Mouse (Mus musculus): ENCODE data around the gene Scd3. TPM values are rescaled to one million over a fixed set of nuclear protein-coding genes. Genes with fewer than 3 reads are reported as not detected.
"Not testable (repeated sequence)": the region's sequence is repeated elsewhere in the genome, so short reads cannot be mapped to it uniquely, and the experiment has no call there.

The Scd3 gene
- total RNA-seq, 2 experiments from 2014 or later = not detected

DNA sequence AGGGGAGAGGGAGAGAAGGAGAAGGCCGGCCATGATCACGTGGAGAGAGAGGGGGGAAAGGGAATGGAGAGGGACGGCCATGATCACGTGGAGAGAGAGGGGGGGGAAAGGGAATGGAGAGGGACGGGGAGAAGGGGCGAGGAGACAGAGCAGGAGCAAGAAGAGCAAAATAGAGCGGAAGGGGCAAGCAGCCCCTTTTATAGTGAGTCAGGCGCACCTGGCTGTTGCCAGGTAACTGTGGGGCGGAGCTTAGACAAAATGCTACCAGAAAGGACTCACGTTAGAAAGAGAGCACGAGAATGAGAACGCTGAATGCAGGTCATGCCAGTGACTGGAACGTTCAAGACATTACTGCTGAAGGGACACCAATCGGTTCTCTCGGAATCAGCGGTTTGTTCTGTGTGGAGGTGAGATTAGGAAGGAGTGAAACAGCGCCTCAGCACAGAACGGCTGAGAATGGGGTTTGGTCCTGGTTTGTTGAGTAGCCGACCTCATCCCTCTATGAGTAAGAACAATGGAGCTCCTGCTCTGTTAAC lies 34.5 kb downstream of the Scd3 start:
- no peak for DNase-seq (ENCODE audit: low spot score)

- DNase-seq (ENCODE audit: low spot score) = no peak
These were observed 35.8 kb downstream of the Scd3 start for GRCm38 (mm10) chr19:44238906-44239305.

DNA sequence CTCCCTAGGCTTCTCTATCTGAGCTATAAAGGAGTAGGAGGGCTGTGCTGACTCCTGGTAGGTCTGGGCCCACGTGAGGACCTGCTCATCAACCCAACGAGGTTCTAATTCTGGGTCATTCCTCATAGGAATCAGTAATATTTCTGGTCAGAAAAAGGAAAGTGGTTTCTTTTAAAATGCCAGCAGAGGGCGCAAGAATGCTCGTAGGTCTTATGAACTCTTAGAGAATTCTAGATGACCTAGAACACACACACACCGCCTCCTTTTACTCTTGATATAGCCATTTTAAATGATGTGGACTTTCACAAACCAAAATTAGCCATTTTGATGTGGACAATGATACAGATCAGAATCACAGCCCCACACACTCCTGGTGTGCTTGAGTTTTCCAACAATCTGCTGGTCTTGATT lies 42.7 kb downstream of the Scd3 start:
- DNase-seq (ENCODE audit: low spot score) = peak; percentile 50

DNA sequence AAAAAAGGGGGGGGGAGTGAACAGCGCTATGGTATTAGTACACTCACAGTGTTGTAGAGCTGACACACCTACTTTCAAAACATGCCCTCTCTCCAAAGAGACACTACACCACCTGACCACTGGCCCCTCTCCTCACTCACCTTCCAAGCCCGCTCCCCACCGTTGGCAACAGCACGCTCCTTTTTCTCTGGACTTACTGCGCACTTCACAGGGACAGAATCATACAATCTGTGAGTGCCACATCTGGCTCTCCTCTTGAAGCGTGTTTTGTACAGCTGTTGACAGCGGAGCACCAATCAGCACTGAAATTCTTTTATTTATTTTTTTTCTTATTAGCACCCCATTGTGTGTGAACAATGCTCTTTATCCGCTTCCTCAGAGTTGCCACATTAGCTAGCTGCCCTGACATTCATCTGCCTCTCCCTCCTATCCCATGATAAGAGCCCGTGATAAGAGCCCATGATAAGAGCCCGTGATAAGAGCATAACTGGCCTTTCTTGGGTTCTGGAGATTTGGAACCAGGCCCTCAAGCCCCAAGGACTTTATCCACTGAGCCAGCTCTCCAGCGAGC lies 43.4 kb downstream of the Scd3 start:
- DNase-seq (ENCODE audit: low spot score) = no peak

GRCm38 (mm10) chr19:44247281-44248080 lies 44.4 kb downstream of the Scd3 start:
- no peak for DNase-seq (ENCODE audit: low spot score)

GRCm38 (mm10) chr19:44248081-44248853 lies 45.2 kb downstream of the Scd3 start:
- peak; percentile 93 for DNase-seq (ENCODE audit: low spot score)

DNA sequence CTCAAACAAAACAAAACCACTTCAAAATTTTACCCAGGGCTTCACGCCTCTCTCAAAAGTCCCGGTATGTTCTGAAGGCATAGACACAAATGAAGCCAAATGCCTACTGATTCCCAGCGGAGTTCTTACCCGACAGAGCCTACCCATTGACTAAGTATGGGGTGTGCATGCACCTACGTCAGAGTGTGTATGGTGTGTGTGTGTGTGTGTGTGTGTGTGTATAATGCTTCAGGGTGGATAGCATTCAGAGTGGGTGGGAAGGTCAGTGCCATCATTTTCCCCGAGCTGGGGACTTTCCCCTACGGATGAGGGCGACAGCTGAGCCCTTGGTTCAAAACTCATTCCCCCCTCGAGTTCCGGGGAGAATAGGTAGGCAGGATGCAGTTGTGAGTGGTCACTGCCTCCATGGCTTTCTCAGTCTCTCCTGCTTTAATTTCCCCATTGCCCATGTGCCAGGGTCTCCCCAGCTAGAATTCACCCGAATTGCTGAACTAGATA lies 45.8 kb downstream of the Scd3 start:
- no peak for DNase-seq (ENCODE audit: low spot score)

DNA sequence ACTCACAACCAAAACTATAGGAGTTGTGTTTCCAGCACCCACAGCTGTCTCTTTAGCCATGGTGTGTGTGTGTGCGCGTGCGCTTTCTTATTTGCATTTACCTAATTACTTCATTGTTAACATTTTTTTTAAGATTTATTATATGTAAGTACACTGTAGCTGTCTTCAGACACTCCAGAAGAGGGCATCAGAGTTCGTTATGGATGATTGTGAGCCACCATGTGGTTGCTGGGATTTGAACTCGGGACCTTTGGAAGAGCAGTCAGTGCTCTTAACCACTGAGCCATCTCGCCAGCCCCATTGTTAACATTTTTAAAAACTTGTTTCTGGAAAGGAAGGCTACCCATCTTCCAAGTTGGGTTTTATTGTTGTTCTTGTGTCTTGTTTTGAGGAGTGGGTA lies 48.1 kb downstream of the Scd3 start:
- not testable (repeated sequence) for DNase-seq (ENCODE audit: low spot score)

DNA sequence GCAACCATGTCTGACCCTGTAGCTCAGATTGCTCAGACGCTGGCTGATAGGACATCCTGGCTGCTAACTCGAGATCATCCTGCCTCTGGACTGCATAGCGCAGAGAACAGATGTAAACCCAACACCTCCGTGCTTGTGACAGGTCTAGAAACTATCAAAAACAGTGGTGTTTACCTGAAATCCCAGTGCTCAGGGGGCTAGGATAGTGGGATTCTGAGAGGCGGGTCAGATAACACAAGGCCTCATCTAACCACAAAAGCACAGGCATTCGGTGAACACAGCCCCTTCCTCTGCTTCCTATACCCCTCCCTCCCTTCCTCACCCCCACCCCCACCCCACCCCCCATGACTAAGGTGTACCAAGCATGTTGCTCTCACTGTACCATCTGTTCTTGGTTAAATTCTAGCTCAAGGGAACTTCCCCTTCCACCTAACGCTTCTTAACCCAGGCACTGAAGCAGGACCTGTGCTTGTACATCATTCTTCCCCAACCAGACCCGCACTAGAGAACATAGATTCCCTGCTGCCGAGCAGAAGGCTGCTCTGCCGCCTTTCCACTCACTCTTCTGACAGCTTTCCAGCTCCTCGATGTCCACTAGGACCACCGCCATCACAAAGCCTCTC lies 49.0 kb downstream of the Scd3 start:
- DNase-seq (ENCODE audit: low spot score) = no peak

GRCm38 (mm10) chr19:44254106-44254505 lies 51.0 kb downstream of the Scd3 start:
- DNase-seq (ENCODE audit: low spot score) = not testable (repeated sequence)

- DNase-seq (ENCODE audit: low spot score) = no peak
These were observed 54.4 kb downstream of the Scd3 start for GRCm38 (mm10) chr19:44257377-44257966.

GRCm38 (mm10) chr19:44259484-44259883 lies 56.4 kb downstream of the Scd3 start:
- DNase-seq (ENCODE audit: low spot score) = no peak

GRCm38 (mm10) chr19:44260487-44260886 lies 57.4 kb downstream of the Scd3 start:
- DNase-seq (ENCODE audit: low spot score) = no peak

DNA sequence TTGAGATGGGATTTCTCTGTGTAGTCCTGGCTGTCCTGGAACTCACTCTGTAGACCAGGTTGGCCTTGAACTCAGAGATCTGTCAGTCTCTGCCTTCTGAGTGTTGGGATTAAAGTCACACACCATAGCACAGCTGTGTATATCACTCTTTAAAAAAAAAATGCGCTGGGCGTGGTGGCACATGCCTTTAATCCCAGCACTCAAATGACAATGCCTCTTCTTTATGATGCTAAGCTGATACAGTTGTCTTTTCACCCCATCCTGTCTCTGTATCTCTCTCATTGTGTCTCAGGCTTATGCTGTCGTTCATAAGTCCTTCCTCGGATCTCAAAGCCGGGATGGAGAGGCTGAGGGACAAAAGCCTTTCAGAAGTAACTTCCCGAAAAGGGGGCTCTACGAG lies 58.7 kb downstream of the Scd3 start:
- no peak for DNase-seq (ENCODE audit: low spot score)

- no peak for DNase-seq (ENCODE audit: low spot score)
These were observed 60.5 kb downstream of the Scd3 start for GRCm38 (mm10) chr19:44263581-44263980.

- DNase-seq (ENCODE audit: low spot score) = no peak
These were observed 61.2 kb downstream of the Scd3 start for GRCm38 (mm10) chr19:44264226-44264625.

- DNase-seq (ENCODE audit: low spot score) = peak; percentile 59
These were observed 62.2 kb downstream of the Scd3 start for GRCm38 (mm10) chr19:44265300-44265699.

- DNase-seq (ENCODE audit: low spot score) = no peak
These were observed 62.9 kb downstream of the Scd3 start for GRCm38 (mm10) chr19:44265911-44266337.

- no peak for DNase-seq (ENCODE audit: low spot score)
These were observed 63.4 kb downstream of the Scd3 start for GRCm38 (mm10) chr19:44266458-44266823.

GRCm38 (mm10) chr19:44266824-44267498 lies 63.9 kb downstream of the Scd3 start:
- DNase-seq (ENCODE audit: low spot score) = peak; percentile 76

Data from gastrocnemius, adult 18-20 months (tissue).